Mouse (Mus musculus): Measurements from ENCODE around the gene Agbl1. TPM values are rescaled to one million over a fixed set of nuclear protein-coding genes. Genes with fewer than 3 reads are reported as not detected.
A peak's percentile ranks its signal among the peaks of the same experiment; 100 is the strongest.

Gene Agbl1
- 0.09 and 0.17 TPM in 2 replicates for polyA plus RNA-seq (2014; fragmentation: Nextera tagmentation; extraction: Ambion mirVana)

DNA sequence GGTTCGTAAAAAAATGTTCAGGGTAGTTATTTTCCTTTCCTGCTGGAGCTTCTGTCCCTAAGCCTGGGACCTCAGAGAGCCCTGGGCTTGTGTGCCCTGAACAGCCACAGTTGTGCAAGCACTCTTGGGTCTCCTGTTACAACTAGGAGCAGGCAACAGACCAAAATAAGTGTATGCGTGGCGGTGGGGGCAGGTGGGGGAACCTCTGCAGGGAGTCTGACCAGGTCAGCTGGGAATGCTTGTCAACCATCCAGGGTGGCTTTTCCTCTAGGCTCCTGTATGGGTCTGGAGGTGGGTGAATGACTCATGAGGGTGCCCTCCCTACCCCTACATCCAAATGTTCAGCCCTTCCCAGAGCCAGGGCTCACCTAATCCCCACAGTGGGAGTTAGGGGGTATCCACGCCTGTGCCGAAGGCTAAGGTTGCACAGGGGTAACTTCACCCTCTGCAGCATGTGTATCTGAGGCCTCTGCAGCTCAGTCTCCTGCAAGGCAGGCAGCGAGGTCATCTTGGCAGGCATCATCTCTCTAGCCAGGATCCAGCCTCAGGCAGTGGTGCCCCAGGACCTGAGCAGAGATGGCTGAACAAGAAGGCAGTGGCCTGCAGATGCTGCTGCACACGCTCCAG is at the start of gene Agbl1:
Gene Agbl1, plus strand, starts transcription at position 577 of the 627 bp plus-strand sequence.
- DNase-seq (ENCODE audit: low spot score) (no peak), ATAC-seq (ENCODE audit: insufficient read depth, low FRiP score, low TSS enrichment) (no peak)
- Histone ChIP-seq H3K36me3 (ENCODE audit: control insufficient read depth, insufficient read depth, low read length) (no peaks in the 10 kb centered on the region), H3K9me3 (ENCODE audit: control insufficient read depth, low read length) (no peaks in the 10 kb centered on the region), H3K4me2 (ENCODE audit: low read depth) (no peak within 1 kb of the TSS), H3K9ac (ENCODE audit: low read length) (no peak within 1 kb of the TSS), H3K27ac (ENCODE audit: low read depth, low read length) (no peak within 1 kb of the TSS), H3K4me1 (ENCODE audit: control insufficient read depth, insufficient read depth, low read length) (no peaks in the 10 kb centered on the region), H3K27me3 (ENCODE audit: control insufficient read depth, insufficient read depth, low read length) (no peaks in the 10 kb centered on the region), H3K4me3 (ENCODE audit: low read depth, low read length) (no peak within 1 kb of the TSS)
- 58% methylated on average over 7 of the region's 7 CpGs for WGBS

DNA sequence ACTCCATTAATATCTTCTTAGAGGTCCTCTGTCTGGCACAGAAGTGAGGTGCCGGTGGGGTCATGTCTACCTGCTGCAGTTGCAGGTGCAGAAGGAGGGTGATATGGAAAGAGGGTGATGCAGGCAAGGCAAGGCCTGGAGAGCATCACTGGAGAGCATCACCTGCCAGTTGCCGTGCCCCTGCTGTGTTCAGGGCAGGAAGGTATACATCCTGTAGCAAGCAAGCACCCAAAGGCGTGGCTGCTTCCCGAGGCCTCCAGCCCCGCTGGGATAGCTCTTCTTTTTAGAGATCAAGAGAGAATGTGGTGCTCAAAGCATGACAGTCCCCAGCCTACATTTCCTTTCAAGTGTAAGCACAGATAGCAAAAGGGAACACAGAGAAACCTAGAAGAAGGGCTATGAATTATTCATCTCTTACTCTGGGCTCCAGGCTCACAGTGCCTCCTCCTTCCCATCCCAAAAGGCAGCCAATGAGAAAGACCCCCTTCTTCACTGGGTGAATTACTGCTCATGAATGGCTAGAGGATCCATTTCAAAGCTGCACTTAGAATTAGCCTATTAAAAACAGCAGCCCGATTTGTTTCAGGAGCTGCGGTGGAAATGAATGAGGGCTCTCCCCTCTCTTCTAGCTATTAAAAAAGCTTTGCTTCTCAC is 44.6 kb upstream of the Agbl1 start:
- WGBS = 25% methylated on average over 7 of the region's 7 CpGs
- no peak overlapping the region; the same call in 1 of the 2 replicates for H3K27ac ChIP-seq (ENCODE audit: low read depth, low read length)

DNA sequence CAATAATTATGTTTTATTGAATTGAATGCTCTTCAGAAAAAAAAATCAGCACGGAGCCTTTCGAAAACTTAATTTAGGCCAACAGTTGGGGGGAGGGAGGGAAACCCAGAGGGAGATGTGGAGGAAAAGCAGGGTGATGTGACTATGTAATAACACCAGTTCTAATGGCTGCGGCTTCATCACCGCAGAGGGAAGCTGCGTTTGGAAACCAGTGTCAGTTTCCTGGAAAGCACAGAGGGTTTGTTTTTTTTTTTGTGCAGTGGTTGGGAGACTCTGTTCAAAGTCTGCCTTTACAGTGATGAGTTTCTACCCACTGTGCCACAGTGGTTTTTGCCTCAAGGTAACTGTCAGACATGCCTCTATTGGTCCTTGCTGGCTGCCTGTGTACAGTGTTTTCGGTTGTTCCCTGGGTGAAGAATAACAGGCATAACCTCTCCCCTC is 44.0 kb upstream of the Agbl1 start:
- no peak overlapping the region for H3K4me3 ChIP-seq (ENCODE audit: low read depth, low read length)
- DNase-seq (ENCODE audit: low spot score) (peak; percentile 15), ATAC-seq (ENCODE audit: insufficient read depth, low FRiP score, low TSS enrichment) (peak; percentile 43; the same call in 1 of the 2 replicates)
- H3K27ac ChIP-seq (ENCODE audit: low read depth, low read length) = peak overlapping the region; percentile 62; the same call in 1 of the 2 replicates
- H3K9me3 ChIP-seq (ENCODE audit: control insufficient read depth, low read length) = no peaks in the 10 kb centered on the region
- H3K27me3 ChIP-seq (ENCODE audit: control insufficient read depth, insufficient read depth, low read length) = no peaks in the 10 kb centered on the region
- 25% methylated on average over 6 of the region's 6 CpGs for WGBS
- no peak overlapping the region for H3K9ac ChIP-seq (ENCODE audit: low read length)
- H3K4me1 ChIP-seq (ENCODE audit: control insufficient read depth, insufficient read depth, low read length) = peaks cover 14% of the 10 kb centered on the region
- H3K36me3 ChIP-seq (ENCODE audit: control insufficient read depth, insufficient read depth, low read length) = no peaks in the 10 kb centered on the region
- H3K4me2 ChIP-seq (ENCODE audit: low read depth) = peak overlapping the region; percentile 28

More for the DNA sequence above, 44.6 kb upstream of the Agbl1 start:
- no peaks in the 10 kb centered on the region for H3K9me3 ChIP-seq (ENCODE audit: control insufficient read depth, low read length)
- no peaks in the 10 kb centered on the region for H3K36me3 ChIP-seq (ENCODE audit: control insufficient read depth, insufficient read depth, low read length)
- ATAC-seq (ENCODE audit: insufficient read depth, low FRiP score, low TSS enrichment) (peak; percentile 95), DNase-seq (ENCODE audit: low spot score) (peak; percentile 53)
- no peak overlapping the region for H3K4me3 ChIP-seq (ENCODE audit: low read depth, low read length)
- peaks cover 14% of the 10 kb centered on the region for H3K4me1 ChIP-seq (ENCODE audit: control insufficient read depth, insufficient read depth, low read length)
- H3K4me2 ChIP-seq (ENCODE audit: low read depth) = peak overlapping the region; percentile 28
- no peaks in the 10 kb centered on the region for H3K27me3 ChIP-seq (ENCODE audit: control insufficient read depth, insufficient read depth, low read length)
- no peak overlapping the region for H3K9ac ChIP-seq (ENCODE audit: low read length)

DNA sequence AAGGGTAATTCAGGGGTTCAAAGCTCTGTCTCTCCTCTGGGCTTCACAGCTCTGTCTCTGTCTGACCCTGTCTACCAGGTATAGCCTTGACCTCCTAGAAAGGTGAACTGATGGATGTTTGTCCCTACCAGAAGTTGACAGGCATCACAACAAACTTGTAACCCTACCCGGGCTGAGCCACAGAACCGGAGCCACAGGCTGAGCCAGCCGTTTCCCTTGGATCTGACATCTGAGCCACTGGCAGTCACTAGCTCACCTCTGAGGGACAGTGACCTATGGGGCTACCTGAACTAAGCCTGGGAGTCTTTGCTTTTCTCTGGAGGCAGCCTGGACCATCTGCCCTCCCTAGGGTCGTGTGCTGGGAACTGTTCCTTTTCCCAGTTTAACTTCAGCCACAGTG is 11.1 kb upstream of the Agbl1 start:
- no peak overlapping the region for H3K27ac ChIP-seq (ENCODE audit: low read depth, low read length)
- H3K9me3 ChIP-seq (ENCODE audit: control insufficient read depth, low read length) = no peaks in the 10 kb centered on the region
- H3K36me3 ChIP-seq (ENCODE audit: control insufficient read depth, insufficient read depth, low read length) = no peaks in the 10 kb centered on the region
- no peak overlapping the region for H3K9ac ChIP-seq (ENCODE audit: low read length)
- no peak overlapping the region for H3K4me3 ChIP-seq (ENCODE audit: low read depth, low read length)
- no peak for DNase-seq (ENCODE audit: low spot score)
- no peaks in the 10 kb centered on the region for H3K4me1 ChIP-seq (ENCODE audit: control insufficient read depth, insufficient read depth, low read length)
- no peak overlapping the region for H3K4me2 ChIP-seq (ENCODE audit: low read depth)
- H3K27me3 ChIP-seq (ENCODE audit: control insufficient read depth, insufficient read depth, low read length) = no peaks in the 10 kb centered on the region
- ATAC-seq (ENCODE audit: insufficient read depth, low FRiP score, low TSS enrichment) = no peak
- WGBS = 84% methylated on average over 4 of the region's 4 CpGs

DNA sequence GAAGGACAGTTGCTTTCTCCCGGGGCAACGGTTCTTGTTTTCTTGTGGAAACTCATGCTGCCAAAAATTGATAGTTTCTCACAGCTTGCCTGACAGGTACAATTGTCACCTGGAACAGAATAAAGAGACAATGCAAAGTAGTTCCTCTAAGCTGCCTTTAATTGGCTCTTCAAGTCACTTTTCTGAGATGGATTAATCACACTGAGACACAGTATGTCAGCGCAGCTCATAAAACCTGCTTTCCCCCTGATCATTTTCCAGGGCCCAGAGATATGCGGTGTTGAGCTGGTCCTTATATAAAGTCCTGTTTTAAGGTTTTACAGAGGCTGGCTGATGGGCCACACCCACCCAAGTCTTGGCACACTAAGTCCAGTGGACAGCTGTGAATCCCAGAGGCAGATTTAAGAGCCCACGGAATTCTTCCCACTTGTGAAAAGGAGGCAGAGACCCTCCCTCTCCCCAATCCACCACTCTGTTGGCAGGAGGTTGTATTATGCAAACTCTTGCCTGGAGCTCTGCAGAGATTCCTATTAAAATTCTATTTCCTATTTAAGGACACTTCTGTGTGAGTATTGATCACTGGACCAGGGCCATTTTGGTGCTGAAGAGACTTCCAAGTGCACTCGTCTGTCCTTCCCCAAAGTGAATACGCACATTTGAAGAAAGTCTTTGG is 9.8 kb upstream of the Agbl1 start:
- WGBS = 89% methylated on average over 7 of the region's 7 CpGs

DNA sequence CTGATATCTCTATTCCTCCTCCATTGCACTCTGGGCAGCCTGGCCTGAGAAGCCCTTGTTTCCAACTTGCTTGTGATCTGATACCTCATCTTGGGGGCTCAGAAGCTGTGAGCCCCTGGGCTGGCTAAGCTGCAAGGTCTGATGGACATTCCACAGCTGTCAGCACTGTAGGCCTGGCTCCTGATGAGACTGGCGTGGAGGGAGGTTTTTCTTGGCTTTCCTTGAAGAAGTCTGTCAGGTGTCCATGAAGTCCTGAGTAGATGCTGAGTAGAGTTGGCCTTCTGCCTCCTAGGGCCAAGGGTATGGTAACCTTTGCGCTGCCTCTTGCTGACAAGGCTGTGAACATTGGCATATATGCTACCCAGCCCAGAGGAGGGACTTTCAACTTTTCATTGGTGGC is 7.0 kb upstream of the Agbl1 start:
- Histone ChIP-seq H3K27me3 (ENCODE audit: control insufficient read depth, insufficient read depth, low read length) (no peaks in the 10 kb centered on the region), H3K4me1 (ENCODE audit: control insufficient read depth, insufficient read depth, low read length) (no peaks in the 10 kb centered on the region), H3K27ac (ENCODE audit: low read depth, low read length) (no peak overlapping the region), H3K36me3 (ENCODE audit: control insufficient read depth, insufficient read depth, low read length) (no peaks in the 10 kb centered on the region), H3K4me3 (ENCODE audit: low read depth, low read length) (no peak overlapping the region), H3K9ac (ENCODE audit: low read length) (no peak overlapping the region), H3K9me3 (ENCODE audit: control insufficient read depth, low read length) (no peaks in the 10 kb centered on the region), H3K4me2 (ENCODE audit: low read depth) (no peak overlapping the region)
- WGBS = 94% methylated on average over 2 of the region's 2 CpGs
- ATAC-seq (ENCODE audit: insufficient read depth, low FRiP score, low TSS enrichment) (no peak), DNase-seq (ENCODE audit: low spot score) (no peak)

More for the DNA sequence above, 9.8 kb upstream of the Agbl1 start:
- no peaks in the 10 kb centered on the region for H3K36me3 ChIP-seq (ENCODE audit: control insufficient read depth, insufficient read depth, low read length)
- no peaks in the 10 kb centered on the region for H3K4me1 ChIP-seq (ENCODE audit: control insufficient read depth, insufficient read depth, low read length)
- H3K27me3 ChIP-seq (ENCODE audit: control insufficient read depth, insufficient read depth, low read length) = no peaks in the 10 kb centered on the region
- no peak overlapping the region for H3K9ac ChIP-seq (ENCODE audit: low read length)
- no peak for ATAC-seq (ENCODE audit: insufficient read depth, low FRiP score, low TSS enrichment)
- no peak overlapping the region for H3K27ac ChIP-seq (ENCODE audit: low read depth, low read length)
- DNase-seq (ENCODE audit: low spot score) = no peak
- no peak overlapping the region for H3K4me2 ChIP-seq (ENCODE audit: low read depth)
- no peaks in the 10 kb centered on the region for H3K9me3 ChIP-seq (ENCODE audit: control insufficient read depth, low read length)
- H3K4me3 ChIP-seq (ENCODE audit: low read depth, low read length) = no peak overlapping the region

DNA sequence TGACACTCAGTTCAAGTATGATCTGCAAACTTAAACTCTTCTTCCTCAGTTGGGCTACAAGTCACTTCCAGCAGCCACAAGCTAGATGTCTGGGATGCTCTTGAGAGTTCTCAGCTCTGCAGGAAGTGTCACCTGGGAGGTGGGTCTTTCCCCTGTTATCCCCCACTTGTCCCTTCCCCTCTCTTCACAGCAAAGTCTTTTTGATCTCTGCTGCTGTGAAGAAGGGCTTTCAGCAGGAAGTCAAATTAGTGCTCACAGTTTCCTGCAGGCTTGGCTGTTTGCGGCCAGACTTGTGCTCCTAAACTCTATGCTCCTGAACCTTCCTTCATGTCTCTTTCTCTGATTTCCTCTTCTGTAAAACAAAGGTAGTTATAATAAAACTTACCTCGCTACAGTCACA is 806 bp upstream of the Agbl1 start:
- no peak overlapping the region for H3K27ac ChIP-seq (ENCODE audit: low read depth, low read length)
- H3K4me2 ChIP-seq (ENCODE audit: low read depth) = no peak overlapping the region
- ATAC-seq (ENCODE audit: insufficient read depth, low FRiP score, low TSS enrichment) = no peak
- H3K9ac ChIP-seq (ENCODE audit: low read length) = no peak overlapping the region
- WGBS = 41% methylated on average over 2 of the region's 2 CpGs
- H3K4me3 ChIP-seq (ENCODE audit: low read depth, low read length) = no peak overlapping the region
- no peak for DNase-seq (ENCODE audit: low spot score)
- no peaks in the 10 kb centered on the region for H3K36me3 ChIP-seq (ENCODE audit: control insufficient read depth, insufficient read depth, low read length)
- no peaks in the 10 kb centered on the region for H3K9me3 ChIP-seq (ENCODE audit: control insufficient read depth, low read length)
- H3K27me3 ChIP-seq (ENCODE audit: control insufficient read depth, insufficient read depth, low read length) = no peaks in the 10 kb centered on the region
- H3K4me1 ChIP-seq (ENCODE audit: control insufficient read depth, insufficient read depth, low read length) = no peaks in the 10 kb centered on the region

DNA sequence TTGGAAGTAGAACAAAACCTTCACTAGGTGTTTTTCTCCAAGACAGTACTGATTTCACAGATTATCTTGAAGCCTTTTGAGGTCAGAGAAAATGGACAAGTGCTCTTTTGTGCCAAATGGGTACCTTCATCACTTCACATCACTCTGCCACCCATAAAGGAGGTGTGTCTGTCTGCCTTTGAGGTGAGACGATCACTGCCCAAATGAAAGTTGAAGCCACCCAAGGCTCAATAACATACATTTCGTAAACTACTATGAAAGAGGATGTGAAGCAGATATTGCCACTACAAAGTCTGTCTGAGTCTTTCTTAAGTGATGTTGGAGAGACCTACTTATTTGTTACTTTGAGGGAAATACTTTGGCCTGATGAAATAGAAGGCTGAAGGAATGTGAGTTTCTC is 4.6 kb downstream of the Agbl1 start:
- H3K27ac ChIP-seq (ENCODE audit: low read depth, low read length) = no peak overlapping the region
- H3K4me3 ChIP-seq (ENCODE audit: low read depth, low read length) = no peak overlapping the region
- 77% methylated on average over 2 of the region's 2 CpGs for WGBS
- no peaks in the 10 kb centered on the region for H3K9me3 ChIP-seq (ENCODE audit: control insufficient read depth, low read length)
- no peaks in the 10 kb centered on the region for H3K36me3 ChIP-seq (ENCODE audit: control insufficient read depth, insufficient read depth, low read length)
- H3K4me2 ChIP-seq (ENCODE audit: low read depth) = no peak overlapping the region
- H3K27me3 ChIP-seq (ENCODE audit: control insufficient read depth, insufficient read depth, low read length) = no peaks in the 10 kb centered on the region
- ATAC-seq (ENCODE audit: insufficient read depth, low FRiP score, low TSS enrichment) = no peak
- DNase-seq (ENCODE audit: low spot score) = no peak
- no peak overlapping the region for H3K9ac ChIP-seq (ENCODE audit: low read length)
- no peaks in the 10 kb centered on the region for H3K4me1 ChIP-seq (ENCODE audit: control insufficient read depth, insufficient read depth, low read length)
